Mouse (Mus musculus): ENCODE data around the gene Per3.

Gene Per3

DNA sequence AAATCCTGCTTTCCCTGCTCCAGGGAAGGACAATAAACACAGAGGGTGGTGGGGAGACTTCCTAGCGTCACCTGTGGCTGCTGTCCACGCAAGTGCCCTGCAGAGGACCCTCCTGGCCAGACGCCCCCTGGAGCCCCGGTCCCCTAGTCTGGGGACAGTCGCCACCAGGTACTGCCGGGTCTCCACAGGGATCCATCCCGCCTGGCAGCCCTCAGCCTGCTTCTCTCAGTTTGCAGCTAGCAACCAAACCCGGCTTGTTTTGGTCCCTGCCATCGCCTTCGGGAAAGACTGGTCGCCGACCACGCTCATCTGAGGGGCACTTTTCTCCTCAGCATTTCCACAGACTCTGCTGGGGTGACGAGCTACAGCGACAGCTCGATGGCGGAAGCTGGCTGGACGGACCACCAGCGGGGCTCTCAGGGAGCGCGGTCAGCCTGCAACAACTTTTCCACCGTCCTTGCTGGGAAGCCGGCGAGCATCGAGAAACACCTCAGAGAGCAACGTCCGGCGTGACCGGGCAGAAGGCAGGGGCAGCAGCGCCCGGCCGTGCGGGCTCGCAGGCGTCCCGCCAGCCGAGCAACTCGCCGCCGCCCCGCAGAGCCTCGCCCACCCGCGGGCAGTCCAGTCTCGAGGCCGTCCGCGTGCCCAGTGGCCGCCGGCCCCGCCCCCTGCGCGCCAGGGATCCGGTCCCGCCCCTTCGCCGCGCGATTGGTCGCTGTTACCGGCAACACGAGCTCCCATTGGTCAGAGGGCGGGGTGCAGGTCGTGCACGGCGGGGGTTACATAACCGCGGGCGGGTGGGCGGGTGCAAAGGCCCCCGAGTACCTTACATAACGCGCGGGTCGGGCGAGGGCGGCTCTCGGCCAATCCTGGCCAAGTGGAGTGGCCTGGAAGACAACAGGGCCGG, at the start of gene Per3:
Per3 (minus strand) TSS at position 629 of the 907 bp plus-strand sequence.
- DNase-seq (ENCODE audit: low read depth, low spot score): peak; percentile 93

DNA sequence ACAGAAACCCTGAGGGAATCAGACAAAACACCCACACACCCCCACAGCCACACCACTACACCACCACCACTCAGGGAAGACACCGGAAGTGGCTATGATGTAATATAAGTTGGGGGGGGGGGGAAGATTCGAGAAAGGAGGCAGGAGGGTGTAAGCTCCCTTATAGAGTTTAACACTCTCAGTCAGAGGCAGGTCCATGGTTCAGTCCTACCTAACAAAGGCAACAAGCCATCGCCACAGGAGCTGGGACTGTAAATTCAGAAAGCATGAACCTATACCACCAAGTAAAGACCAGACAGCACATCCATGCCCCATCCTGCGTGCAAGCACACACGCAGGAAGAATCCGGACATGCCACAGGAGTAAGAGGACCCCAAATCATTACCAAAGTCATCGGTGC, 44.8 kb upstream of the Per3 start, which contains the start of gene Gm13090:
Gm13090 (plus strand) TSS at position 301 of the 400 bp plus-strand sequence.
- no peak for DNase-seq (ENCODE audit: low read depth, low spot score)

DNA sequence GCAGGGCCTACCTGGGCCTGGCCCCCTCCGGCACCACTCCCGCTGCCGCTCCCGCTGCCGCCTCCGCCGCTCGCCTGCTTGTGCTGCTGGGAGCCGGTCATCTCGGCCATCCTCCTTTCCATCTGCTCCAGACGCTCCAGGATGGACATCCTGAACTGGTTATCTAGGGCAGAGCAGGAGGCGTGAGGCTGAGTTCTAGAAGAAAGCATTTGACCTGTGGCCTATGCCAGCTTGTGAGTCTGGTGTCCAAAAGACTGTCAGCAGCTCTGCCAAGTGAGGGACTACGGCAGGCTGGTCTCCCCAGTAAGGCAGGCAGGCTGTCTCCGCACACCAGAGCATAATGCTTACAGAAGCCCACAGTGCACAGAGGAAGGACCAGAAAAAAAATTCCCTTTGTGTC, 44.4 kb upstream of the Per3 start:
- DNase-seq (ENCODE audit: low read depth, low spot score): no peak

DNA sequence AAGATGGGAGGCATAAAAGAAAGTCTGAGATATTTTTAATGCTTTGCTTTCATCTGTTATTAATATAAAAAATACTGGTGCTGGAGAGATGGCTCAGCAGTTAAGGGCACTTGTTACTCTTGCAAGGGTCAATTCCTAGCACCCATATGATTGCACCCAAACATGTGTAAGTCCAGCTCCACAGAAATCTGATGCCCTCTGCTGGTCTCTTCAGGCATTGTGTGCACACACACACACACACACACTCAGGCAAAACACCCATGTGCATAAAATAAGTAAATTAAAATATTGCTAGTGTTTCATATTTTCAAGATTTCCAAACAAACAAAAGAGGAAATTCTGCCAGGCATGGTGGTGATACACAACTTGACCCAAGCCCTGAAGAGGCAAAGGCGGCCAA, 42.9 kb upstream of the Per3 start:
- DNase-seq (ENCODE audit: low read depth, low spot score): no peak

DNA sequence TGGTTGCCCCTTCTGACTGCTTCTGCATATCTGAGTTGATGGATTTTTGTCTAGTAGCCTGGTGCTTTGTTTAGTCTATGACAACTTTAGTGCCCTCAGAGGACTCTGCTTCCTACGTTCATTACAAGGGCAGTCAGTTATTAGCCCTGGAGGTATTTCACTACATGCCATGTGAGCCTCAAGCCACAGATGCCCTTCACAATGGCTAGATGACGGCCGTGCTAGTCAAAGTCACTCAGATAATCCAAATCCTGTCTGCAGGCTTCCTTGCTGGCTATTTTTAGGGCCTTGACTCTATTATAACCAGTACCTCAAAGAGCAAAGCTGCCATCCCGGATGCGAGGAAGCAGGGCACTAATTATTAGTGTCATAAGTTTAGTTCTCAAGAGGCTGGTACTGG, 38.6 kb upstream of the Per3 start:
- no peak for DNase-seq (ENCODE audit: low read depth, low spot score)

DNA sequence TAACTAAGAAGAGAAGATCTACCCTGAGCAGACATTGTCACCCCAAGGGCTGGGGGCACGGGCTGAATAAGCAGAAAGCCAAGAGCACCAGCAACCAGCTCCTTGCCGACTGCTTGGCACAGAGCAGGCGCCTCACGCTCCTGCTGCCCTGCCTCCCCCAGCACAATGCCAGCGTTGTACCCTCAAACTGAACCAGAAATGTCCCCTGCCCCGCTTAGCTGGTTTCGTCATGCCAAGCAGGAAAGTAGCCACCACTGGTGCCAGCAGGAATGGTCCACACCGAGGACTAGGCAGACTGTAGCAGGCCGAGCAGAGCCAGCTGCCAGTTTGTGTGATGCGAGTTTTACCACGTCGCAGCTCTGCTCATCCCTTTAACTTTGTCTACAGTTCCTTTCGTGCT, 37.5 kb upstream of the Per3 start:
- DNase-seq (ENCODE audit: low read depth, low spot score): no peak

DNA sequence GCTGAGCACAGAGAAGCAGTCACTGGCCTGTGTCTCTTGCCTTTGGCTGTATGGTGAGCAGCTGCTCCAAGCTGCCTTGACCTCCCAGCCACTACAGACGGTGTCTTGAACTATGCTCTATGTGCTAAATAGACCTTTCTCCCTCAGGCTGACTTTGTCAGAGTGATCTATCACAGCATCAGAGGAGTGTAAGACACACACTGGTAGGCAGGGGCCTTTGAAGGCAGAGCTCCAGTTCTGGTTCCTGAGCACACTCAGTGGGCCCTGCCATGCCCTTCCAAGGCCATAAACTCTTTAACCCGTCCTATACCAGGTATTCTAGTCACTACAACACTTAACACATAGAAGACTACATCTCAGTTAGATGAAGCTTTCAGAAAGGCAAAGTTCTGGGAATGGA, 36.9 kb upstream of the Per3 start:
- DNase-seq (ENCODE audit: low read depth, low spot score): no peak

DNA sequence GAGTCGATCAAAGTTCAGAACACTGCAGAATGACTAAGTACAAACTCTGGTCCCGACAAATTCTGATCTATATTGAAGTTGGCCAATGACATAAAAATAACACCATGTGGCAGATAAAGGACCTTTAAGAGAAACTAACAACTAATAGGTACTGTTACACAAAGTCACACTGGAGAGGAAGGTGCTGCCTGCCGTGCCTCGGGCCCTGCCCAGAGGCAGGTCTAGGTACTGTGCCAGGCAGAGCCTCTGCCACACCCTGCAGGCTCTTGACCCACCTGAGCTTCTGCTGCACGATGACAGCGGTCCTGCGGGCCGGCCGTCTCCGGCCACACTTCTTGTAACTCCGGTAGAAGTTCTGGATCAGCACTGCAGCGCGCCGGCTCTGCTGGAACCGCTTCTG, 30.4 kb upstream of the Per3 start:
- DNase-seq (ENCODE audit: low read depth, low spot score): no peak

DNA sequence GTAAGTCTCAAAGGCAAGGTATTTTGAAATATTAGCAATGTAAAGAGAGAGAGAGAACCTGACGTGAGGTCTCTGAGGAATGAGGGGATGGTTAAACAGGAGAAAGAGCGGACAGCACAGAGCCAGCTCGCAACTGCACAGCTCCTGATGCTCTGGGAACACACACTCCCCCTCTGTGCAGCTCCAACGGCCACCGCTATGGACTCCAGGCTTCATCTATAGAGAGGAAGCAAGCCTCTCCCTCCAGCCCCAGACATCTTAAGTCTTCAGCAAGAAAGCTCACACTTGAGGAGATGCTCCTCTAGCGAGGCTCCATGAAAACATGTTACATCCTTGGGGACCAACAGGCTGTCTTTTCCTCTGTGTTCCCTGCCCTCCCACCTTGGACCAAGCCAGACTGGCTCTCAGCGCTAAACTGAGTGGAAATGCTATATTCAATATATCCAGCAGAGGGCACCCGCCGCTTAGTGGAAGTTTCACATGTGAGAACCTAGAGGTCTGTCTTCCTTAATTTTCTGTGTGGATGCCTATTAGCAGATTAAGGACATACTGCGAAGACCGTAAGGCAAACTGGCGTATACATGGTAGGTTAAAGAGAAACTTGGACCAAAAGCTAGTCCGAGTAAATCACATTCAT, 28.8 kb upstream of the Per3 start:
- DNase-seq (ENCODE audit: low read depth, low spot score): no peak

DNA sequence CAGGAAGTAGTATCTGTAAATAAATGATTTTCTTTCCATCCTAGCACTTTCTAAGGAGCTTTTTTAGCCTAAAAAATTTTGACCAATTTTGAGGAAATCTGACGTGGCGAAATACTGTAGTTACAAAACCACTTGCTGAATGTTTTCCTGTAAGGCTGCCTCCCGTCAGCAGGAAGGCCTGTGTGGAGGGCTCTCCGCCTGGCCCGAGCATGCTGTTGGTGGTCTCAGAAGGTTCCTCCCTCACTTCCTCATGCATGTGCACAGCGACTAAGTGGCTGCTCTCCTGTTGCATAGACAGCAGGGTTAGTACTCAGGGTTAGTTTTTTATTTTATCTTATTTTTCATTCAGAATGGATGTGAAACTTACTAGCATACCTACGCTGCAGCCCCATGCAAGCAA, 26.5 kb upstream of the Per3 start:
- no peak for DNase-seq (ENCODE audit: low read depth, low spot score)

DNA sequence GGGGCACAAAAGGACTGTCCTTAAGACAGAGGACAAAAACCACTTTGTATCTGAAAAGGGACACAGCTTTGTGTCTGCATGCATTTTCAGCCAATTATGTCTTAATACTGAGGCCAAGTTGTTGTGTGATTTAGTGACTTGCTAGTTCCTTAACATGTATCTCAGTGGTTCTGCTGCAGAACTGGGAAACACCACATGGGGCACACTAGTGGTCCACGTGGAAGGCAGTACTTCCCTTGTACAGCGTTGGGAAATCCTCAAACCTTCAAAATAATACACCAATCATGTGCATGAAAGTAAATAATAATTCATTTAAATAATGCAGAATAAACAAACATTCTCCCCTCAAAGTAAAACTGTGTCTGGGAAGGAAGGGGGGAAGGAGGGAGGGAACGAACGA, 24.3 kb upstream of the Per3 start:
- DNase-seq (ENCODE audit: low read depth, low spot score): no peak

DNA sequence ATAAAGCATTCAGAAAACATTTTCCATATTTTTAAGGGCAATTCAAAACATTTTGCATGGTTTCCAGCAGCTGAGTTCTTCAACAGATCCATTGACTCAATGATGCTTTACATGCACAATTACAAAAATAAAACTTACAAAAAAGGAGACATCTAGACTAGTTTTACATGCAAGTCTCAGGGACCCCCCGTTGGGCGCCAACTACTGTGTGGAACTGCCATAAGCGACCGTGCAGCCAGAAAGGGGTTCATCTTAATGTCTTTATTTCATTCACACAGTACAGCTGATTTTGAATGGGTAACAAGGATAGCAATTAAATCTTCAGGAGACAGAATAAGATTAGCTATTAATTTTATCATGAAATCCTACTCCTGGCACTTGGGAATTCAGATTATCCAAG, 15.1 kb upstream of the Per3 start:
- no peak for DNase-seq (ENCODE audit: low read depth, low spot score)

DNA sequence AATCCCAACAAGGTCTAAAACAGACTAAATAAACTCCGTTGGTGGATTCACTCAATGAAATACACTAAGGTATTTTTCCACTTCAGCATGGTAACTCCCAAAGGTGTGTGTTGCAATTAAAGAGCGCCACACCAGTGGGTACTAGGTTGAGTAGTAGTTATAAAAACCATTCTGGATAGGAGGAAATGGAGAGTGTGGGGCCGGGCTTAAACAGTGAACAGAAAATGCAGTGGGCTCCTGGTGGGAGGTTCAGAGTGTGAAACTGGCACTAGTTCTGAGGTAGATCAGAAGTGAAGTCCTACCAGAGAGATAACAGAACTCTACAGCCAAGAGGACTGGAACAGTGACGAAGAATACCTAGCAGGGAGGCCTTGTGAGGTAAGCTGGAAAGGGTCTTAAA, 14.2 kb upstream of the Per3 start:
- no peak for DNase-seq (ENCODE audit: low read depth, low spot score)

DNA sequence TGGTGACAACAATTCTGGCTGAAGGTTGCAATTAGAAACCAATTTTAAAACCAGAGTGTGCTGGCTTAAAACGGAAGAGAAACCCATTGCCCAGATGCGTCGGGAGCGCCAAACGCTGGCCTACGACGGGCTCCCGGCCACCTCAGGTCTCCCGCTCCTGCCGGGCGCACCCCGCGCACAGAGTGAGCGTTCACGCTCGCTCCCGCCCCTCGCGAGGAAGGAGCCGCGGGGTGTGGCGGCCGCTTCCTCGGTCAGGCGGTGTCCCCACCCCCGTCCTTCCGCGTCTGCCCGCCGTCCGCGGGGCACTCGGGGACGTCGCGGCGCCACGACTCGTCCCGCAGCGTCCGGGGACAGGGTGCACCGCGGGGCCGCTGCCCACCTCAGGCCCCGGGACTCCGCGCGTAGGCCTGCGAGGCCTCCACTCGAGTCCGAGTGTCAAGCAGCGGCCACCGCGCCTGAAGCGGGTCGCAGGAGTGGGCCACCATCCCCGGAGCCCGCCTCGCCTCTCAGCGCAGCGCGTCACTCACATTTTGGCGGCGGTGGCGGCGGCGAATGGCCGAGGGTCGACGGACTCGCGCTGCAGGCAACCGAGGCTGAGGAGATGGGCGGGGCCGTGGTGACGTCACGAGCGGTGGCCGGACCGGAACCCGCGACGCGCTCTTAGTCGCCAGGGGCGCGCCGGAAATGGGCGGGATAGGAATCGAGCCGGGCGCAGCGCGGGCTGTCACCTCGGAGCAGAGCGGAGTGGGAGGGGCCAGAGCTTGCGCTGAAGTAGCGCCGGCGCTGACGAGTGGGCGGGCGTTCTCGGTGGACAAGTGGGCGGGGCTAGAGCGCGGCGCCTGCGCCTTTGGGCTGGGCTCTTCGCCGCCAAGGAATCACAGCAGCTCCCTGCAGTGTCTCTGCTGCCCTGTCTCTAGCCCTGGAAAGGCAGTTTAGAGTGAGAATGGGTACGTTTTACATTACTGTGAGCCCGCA, 13.2 kb upstream of the Per3 start, which contains the start of gene Vamp3:
Vamp3 (minus strand) TSS at position 617 of the 975 bp plus-strand sequence.
- peak; percentile 98 for DNase-seq (ENCODE audit: low read depth, low spot score)

DNA sequence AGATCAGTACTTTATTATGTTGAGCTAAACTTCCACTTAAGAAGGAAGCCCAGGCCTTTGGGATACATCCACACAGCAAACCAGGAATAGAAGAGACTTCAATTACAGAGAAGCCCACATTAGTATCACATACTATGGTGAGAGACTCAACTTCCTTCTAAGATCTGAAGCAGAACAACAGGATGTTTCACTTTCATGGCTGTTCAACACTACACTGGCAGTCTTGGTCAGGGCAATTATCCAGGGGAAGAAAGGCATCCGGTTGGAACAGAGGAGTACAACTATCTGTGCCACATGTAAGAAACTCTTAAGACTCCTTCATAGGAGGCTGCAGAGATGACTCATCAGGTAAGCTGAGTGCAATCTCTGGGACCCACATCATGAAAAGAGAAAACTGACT, 6.7 kb upstream of the Per3 start:
- DNase-seq (ENCODE audit: low read depth, low spot score): no peak

DNA sequence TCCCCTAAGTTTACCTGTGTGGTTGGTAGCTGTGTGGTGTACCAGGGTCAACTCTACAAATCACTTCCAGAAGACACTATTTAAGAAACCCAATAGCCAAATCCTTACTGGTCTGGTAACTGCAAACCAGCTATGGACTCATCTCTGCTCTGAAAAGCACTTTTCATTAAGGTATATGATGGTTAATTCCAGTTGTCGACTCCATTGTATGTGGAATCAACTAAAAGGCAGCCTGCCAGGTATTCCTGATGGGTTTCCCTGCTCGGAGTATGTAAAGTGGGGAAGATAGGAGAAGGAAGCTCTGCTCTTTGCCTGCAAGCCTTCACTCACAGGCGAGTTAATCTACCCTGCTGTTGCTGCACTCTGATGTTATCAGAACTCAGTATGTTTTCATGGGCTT, 2.1 kb upstream of the Per3 start:
- DNase-seq (ENCODE audit: low read depth, low spot score): no peak

DNA sequence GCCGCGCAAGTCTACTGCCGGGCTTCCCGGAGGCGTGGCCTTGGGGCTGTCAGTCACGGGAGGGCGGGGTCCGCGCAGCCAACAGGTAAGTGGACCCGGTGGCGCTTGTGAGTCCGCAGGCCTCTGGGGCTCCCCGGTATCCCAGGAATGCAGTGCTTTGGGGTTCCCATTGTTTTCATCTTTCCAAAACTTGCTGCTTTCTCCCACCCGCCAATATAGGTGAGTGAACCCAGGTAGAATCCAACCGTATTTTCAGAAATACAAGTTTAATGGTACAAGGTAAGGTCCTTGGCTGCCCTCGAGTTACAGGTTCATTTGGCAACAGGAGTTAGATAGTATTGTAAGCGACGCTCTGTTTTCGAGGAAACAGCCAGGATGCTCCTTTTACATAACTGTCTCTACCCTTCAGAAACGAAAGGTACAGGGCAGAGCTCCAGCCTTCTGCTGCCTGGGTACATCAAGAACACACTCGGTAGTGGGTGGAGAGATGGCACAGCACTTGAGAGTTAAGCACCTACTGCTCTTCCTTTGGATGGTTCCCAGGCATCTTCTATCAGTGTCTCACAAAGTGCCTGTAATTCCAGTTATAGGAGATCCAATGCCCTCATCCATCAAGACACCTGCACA, 592 bp upstream of the Per3 start:
- peak; percentile 82 for DNase-seq (ENCODE audit: low read depth, low spot score)

DNA sequence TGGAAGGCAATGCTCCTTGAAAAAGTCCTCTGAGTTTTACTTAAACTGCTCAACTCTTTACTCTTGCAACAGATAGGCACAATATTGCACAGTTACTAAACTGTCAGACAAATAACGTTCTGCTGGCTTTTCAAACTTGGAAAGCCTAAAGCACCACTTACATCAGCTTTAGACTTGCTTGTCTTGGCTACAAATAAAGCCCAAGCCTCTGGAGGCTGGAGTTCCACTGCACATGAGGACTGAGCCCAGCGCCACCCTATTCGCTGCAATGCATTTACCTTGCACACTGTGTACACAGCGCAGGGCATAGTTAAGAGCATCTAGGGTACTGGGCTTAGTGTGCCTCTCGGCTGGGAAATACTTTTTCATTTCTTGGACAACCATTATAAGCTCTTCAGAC, 1.2 kb downstream of the Per3 start:
- no peak for DNase-seq (ENCODE audit: low read depth, low spot score)

DNA sequence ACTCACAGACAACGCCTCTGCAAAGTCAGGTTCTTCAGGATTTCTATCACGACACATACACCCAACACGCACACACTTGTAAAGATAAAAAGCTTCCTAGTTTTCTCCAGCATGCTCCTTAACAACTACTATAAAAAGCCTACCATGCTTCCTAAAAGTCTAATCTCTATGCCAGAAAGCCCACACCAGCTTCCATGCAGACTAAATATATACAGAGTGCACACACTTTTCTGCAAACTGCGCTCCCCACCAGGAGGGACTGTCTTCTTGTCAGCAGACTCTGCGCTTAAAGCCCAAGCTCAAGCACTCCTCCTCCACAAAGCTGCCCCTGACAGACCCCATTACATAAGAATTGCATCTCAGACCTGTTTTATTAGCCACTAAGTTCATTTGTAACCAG, 3.0 kb downstream of the Per3 start:
- DNase-seq (ENCODE audit: low read depth, low spot score): peak; percentile 80

DNA sequence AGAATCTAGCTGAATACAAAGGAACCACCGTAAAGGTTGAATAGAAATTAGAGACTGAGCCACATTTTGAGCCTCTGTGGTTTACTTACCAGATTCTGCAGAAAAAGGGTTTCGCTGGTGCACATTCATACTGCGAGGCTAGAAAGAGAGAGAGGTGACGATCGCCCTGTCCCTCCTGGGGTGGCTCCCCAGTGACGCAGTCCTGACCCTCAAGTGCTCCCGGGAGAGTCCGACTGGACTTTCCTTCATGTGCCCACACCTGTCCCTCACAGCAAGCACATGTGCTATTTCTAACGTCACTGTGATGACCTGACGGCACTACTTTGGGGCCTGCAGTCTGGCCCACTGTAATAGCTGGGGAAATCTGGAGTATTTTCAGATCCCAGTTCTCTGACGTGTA, 6.7 kb downstream of the Per3 start:
- DNase-seq (ENCODE audit: low read depth, low spot score): no peak

DNA sequence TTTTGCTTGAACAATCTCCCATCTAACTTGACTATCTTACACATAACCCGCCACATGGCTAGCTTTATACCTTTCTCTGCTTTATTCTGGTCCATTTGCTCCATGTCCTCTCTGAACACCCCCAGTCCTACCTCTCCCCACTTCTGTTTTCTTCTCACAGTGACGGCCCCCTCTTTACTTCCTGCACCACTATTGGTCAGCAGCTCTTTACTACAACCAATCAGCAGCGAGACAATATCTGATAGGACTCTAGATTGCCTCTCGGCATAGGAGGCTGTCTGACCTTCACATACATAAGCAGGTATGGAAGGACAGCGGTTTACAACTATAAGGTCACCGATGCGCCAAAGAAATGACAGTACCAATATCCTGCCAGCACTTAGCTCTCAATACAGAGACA, 7.9 kb downstream of the Per3 start:
- DNase-seq (ENCODE audit: low read depth, low spot score): no peak
